Mouse (Mus musculus) colon, adult 2 months (tissue): ENCODE measurements around the gene Cldn34b4. TPM values are rescaled to one million over a fixed set of nuclear protein-coding genes. Genes with fewer than 3 reads are reported as not detected.

Experiments used
- polyA plus RNA-seq: library from polyadenylated mRNA; depleted of rRNA; stranded (reverse); fragments of >200 nt; gene quantifications from 2 replicates; pipeline ENCODE4 v1.2.3, GENCODE M21; 2012; rRNA removed

Gene Cldn34b4
- polyA plus RNA-seq: not detected in 2 replicates

GRCm38 (mm10) chrX:76393050-76393449 lies at the start of gene Cldn34b4:
Gene Cldn34b4, plus strand, starts transcription at chrX:76393350.

Other genes starting within 250 kb of the Cldn34b4 start
- gene Cldn34b3, start 129.0 kb upstream of the Cldn34b4 start, polyA plus RNA-seq: not detected in 2 replicates
- gene Cldn34d, start 209.6 kb downstream of the Cldn34b4 start, polyA plus RNA-seq: not detected in 2 replicates